Mouse (Mus musculus): ENCODE measurements at regions not wholly inside any gene's neighbourhood (a gene's known extent, or its start where the extent isn't known, plus 50 kb on each side); places are given as distances from the start of the nearest gene placed in this dataset.

GRCm38 (mm10) chr13:3746524-3746923 lies 57.6 kb downstream of the Calml3 start:
- TF ChIP-seq POLR2A (IDR thresholded peaks at IDR 0.05; ENCODE audit: control insufficient read depth in 1 of 2, insufficient read depth in 1 of 2, low read depth in 1 of 2, low read length in 2 of 2, poor library complexity in 1 of 2): no peak
- no peak for TF ChIP-seq ETS1 (IDR thresholded peaks at IDR 0.05; ENCODE audit: low read depth, low read length)
- no peak for TF ChIP-seq ZNF384 (IDR thresholded peaks at IDR 0.05; ENCODE audit: low read depth, low read length)
- no peak for TF ChIP-seq CTCF (IDR thresholded peaks at IDR 0.05 in 2 of 3, conservative IDR thresholded peaks at IDR 0.05 in 1 of 3; ENCODE audit: control insufficient read depth in 1 of 3, insufficient read depth in 1 of 3, low read depth in 2 of 3, low read length in 3 of 3, poor library complexity in 1 of 3, severe bottlenecking in 1 of 3)
- TF ChIP-seq TAL1 (IDR thresholded peaks at IDR 0.05; ENCODE audit: low read length): no peak
- TF ChIP-seq USF2 (IDR thresholded peaks at IDR 0.05; ENCODE audit: borderline replicate concordance in 1 of 2, insufficient read depth in 1 of 2, low read depth in 1 of 2, low read length in 2 of 2): no peak
- TF ChIP-seq SMC3 (IDR thresholded peaks at IDR 0.05; ENCODE audit: low read depth, low read length): no peak
- no peak for TF ChIP-seq EP300 (IDR thresholded peaks at IDR 0.05; ENCODE audit: low read depth in 1 of 2, low read length in 2 of 2)
- TF ChIP-seq ZC3H11A (IDR thresholded peaks at IDR 0.05; ENCODE audit: low read depth, low read length): no peak
- TF ChIP-seq NRF1 (IDR thresholded peaks at IDR 0.05; ENCODE audit: insufficient read depth, low read depth, low read length, poor library complexity, severe bottlenecking): no peak
